Mouse (Mus musculus) limb, embryonic 12.5 days (tissue): ENCODE data around the gene Crygs. TPM values are rescaled to one million over a fixed set of nuclear protein-coding genes. Genes with fewer than 3 reads are reported as not detected.

Experiments
- ATAC-seq: fragments of 200-750 bp; cut with Nextera tagmentation; 2 replicates; pipeline ENCODE4 v1.8.0; 2017; ENCODE audit warnings: low read depth, moderate TSS enrichment; ENCODE audit not compliant: insufficient number of reproducible peaks, insufficient read depth, low FRiP score, low TSS enrichment
- H3K27ac ChIP-seq: fragments of 300-500 bp; sonication (generic); 2 replicates; pipeline ENCODE4 v1.5.1; 2016; ENCODE audit warnings: mild to moderate bottlenecking, moderate library complexity
- H3K27me3 ChIP-seq: fragments of 300-500 bp; sonication (generic); 2 replicates; pipeline ENCODE4 v1.6.1; 2016; ENCODE audit warnings: mild to moderate bottlenecking, moderate library complexity
- H3K36me3 ChIP-seq: fragments of 300-500 bp; sonication (generic); 2 replicates; pipeline ENCODE4 v1.6.1; 2016; ENCODE audit warnings: mild to moderate bottlenecking, moderate library complexity
- H3K4me1 ChIP-seq: fragments of 300-500 bp; sonication (generic); replicated peaks from 2 replicates; pipeline ENCODE4 v1.6.1; 2016
- H3K4me2 ChIP-seq: fragments of 300-500 bp; sonication (generic); 2 replicates; pipeline ENCODE4 v1.6.1; 2016; ENCODE audit warnings: mild to moderate bottlenecking, moderate library complexity
- H3K4me3 ChIP-seq: fragments of 300-500 bp; sonication (generic); replicated peaks from 2 replicates; pipeline ENCODE4 v1.5.1; 2016; ENCODE audit warnings: mild to moderate bottlenecking
- H3K9ac ChIP-seq: fragments of 300-500 bp; sonication (generic); replicated peaks from 2 replicates; pipeline ENCODE4 v1.6.1; 2016; ENCODE audit warnings: mild to moderate bottlenecking, moderate library complexity
- H3K9me3 ChIP-seq: fragments of 300-500 bp; sonication (generic); 2 replicates; pipeline ENCODE4 v1.6.1; 2016; ENCODE audit warnings: mild to moderate bottlenecking, moderate library complexity
- WGBS: fragments of 180-500 bp; shearing (Covaris S2); methylation state at CpG from one replicate; pipeline ENCODE4 v1.1.7; 2016; 5-methylcytosine and 5-hydroxymethylcytosine counted together
- polyA plus RNA-seq: library from polyadenylated mRNA; unstranded; fragments of >200 nt; fragmentation: Nextera tagmentation; extraction: Ambion mirVana; gene quantifications from 2 replicates; pipeline ENCODE4 v1.2.1, GENCODE M21; 2016

Crygs gene
- polyA plus RNA-seq = not detected in 2 replicates

GRCm38 (mm10) chr16:22811477-22811876 lies at the start of gene Crygs:
Gene Crygs, minus strand, starts transcription at chr16:22811577.
- no peak within 1 kb of the TSS for H3K9ac ChIP-seq
- no peak for ATAC-seq
- peaks cover 6% of the 10 kb centered on the region; the same call in 1 of the 2 replicates for H3K27me3 ChIP-seq
- H3K9me3 ChIP-seq = no peaks in the 10 kb centered on the region
- H3K4me3 ChIP-seq = no peak within 1 kb of the TSS
- 74% methylated on average over 2 of the region's 2 CpGs for WGBS
- H3K4me2 ChIP-seq = no peak within 1 kb of the TSS
- H3K27ac ChIP-seq = no peak within 1 kb of the TSS
- peaks cover 3% of the 10 kb centered on the region; the same call in 1 of the 2 replicates for H3K4me1 ChIP-seq
- peaks cover 14% of the 10 kb centered on the region for H3K36me3 ChIP-seq

- H3K27ac ChIP-seq = peak within 1 kb of the TSS; percentile 77
- H3K9me3 ChIP-seq = no peaks in the 10 kb centered on the region
- peak within 1 kb of the TSS; percentile 83 for H3K9ac ChIP-seq
- H3K4me1 ChIP-seq = peaks cover 12% of the 10 kb centered on the region
- H3K4me2 ChIP-seq = peak within 1 kb of the TSS; percentile 92
- ATAC-seq = peak; percentile 100
- under 1% methylated on average over 62 of the region's 62 CpGs for WGBS
- H3K36me3 ChIP-seq = peaks cover 16% of the 10 kb centered on the region
- peak within 1 kb of the TSS; percentile 96 for H3K4me3 ChIP-seq
- no peaks in the 10 kb centered on the region for H3K27me3 ChIP-seq
These were observed 46.2 kb upstream of the Crygs start, which contains the start of the genes Tbccd1 and Dnajb11 for GRCm38 (mm10) chr16:22857431-22858113. Gene Tbccd1, minus strand, starts transcription at chr16:22857669. Gene Dnajb11, plus strand, starts transcription at chr16:22857845.

GRCm38 (mm10) chr16:22856773-22857172 lies 45.4 kb upstream of the Crygs start:
- Histone ChIP-seq H3K27me3 (no peaks in the 10 kb centered on the region), H3K9me3 (no peaks in the 10 kb centered on the region), H3K27ac (peak overlapping the region; percentile 77), H3K4me2 (peak overlapping the region; percentile 83), H3K4me1 (peaks cover 12% of the 10 kb centered on the region), H3K4me3 (peak overlapping the region; percentile 96), H3K36me3 (peaks cover 8% of the 10 kb centered on the region; the same call in 1 of the 2 replicates), H3K9ac (peak overlapping the region; percentile 56)
- no peak for ATAC-seq
- WGBS = 12% methylated on average over 9 of the region's 9 CpGs

DNA sequence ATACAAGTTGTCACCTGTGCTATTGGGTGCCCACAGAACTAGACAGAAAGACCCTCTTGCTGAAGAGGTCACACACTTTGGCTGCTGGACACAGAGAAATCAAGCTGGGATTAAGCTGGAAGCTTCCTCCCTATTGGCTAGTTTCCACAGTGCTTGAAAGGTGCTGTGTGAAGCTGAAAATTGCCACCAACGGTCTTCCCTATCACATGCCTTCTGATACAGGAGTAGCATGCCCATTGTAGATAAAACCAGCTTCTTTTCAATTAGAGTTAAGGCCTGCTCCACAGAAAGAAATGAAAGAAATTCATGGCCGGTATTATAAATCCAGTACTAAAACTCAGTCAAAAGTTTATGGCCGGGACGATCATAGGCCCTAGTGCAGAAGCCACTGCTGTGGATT lies 41.3 kb upstream of the Crygs start:
- peaks cover 5% of the 10 kb centered on the region; the same call in 1 of the 2 replicates for H3K4me1 ChIP-seq
- no peak overlapping the region for H3K4me3 ChIP-seq
- no peaks in the 10 kb centered on the region for H3K9me3 ChIP-seq
- H3K27ac ChIP-seq = no peak overlapping the region
- H3K27me3 ChIP-seq = no peaks in the 10 kb centered on the region
- H3K36me3 ChIP-seq = peaks cover 5% of the 10 kb centered on the region; the same call in 1 of the 2 replicates
- WGBS = 91% methylated on average over 4 of the region's 4 CpGs
- no peak for ATAC-seq
- no peak overlapping the region for H3K4me2 ChIP-seq
- no peak overlapping the region for H3K9ac ChIP-seq

GRCm38 (mm10) chr16:22848331-22848730 lies 37.0 kb upstream of the Crygs start:
- H3K9me3 ChIP-seq = no peaks in the 10 kb centered on the region
- 91% methylated on average over 1 of the region's 1 CpGs for WGBS
- no peaks in the 10 kb centered on the region for H3K36me3 ChIP-seq
- no peak overlapping the region for H3K4me2 ChIP-seq
- H3K27me3 ChIP-seq = no peaks in the 10 kb centered on the region
- H3K4me1 ChIP-seq = peaks cover 12% of the 10 kb centered on the region; the same call in 1 of the 2 replicates
- H3K9ac ChIP-seq = no peak overlapping the region
- no peak overlapping the region for H3K27ac ChIP-seq
- no peak for ATAC-seq
- no peak overlapping the region for H3K4me3 ChIP-seq

- Histone ChIP-seq H3K9ac (no peak overlapping the region), H3K4me2 (no peak overlapping the region), H3K9me3 (no peaks in the 10 kb centered on the region), H3K27me3 (no peaks in the 10 kb centered on the region), H3K27ac (no peak overlapping the region), H3K36me3 (no peaks in the 10 kb centered on the region), H3K4me1 (peaks cover 12% of the 10 kb centered on the region; the same call in 1 of the 2 replicates), H3K4me3 (no peak overlapping the region)
- 94% methylated on average over 1 of the region's 1 CpGs for WGBS
- ATAC-seq = no peak
These were observed 36.3 kb upstream of the Crygs start for GRCm38 (mm10) chr16:22847686-22848085.

DNA sequence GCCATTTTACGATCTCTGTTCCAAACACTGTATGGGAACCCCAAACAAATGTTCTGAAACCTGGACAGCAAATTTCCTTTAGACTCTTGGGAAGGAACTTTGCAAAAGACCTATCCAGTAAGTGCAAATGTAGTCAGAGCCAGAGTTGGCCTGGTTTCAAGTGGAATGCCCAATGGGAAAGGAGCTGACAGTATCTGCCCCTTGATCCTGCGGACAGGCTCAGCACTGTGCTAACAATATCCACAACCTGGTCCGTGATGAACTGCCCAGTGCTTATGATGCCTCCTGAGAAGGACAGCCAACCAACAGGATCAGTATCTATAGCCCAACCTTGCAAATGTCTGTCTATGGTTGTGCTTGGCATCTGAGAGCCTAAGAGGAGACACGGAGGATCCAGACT lies 34.1 kb upstream of the Crygs start:
- no peak overlapping the region for H3K4me2 ChIP-seq
- no peak overlapping the region for H3K4me3 ChIP-seq
- H3K36me3 ChIP-seq = peaks cover 11% of the 10 kb centered on the region; the same call in 1 of the 2 replicates
- no peaks in the 10 kb centered on the region for H3K27me3 ChIP-seq
- H3K27ac ChIP-seq = no peak overlapping the region
- 85% methylated on average over 4 of the region's 4 CpGs for WGBS
- H3K4me1 ChIP-seq = peaks cover 12% of the 10 kb centered on the region; the same call in 1 of the 2 replicates
- ATAC-seq = no peak
- H3K9me3 ChIP-seq = no peaks in the 10 kb centered on the region
- no peak overlapping the region for H3K9ac ChIP-seq

DNA sequence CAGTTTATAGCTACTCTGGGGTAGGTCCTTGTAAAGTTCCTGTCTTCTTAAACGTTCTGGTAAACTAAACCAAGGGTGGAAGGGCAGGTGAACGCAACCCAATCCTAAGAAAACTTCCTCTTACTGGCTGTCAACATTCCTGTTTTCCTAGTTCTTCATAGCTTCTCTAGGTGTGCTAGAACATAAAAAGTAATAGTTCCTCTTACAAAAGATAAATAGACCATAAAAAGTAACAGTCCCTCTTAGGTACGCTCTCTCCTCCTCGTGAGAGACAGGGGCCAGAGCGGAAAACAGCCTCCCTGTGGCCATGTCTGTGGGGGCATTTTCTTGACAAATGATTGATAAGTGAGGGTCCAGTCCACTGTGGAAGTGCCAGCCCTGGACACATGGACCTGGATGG lies 33.5 kb upstream of the Crygs start:
- Histone ChIP-seq H3K36me3 (peaks cover 17% of the 10 kb centered on the region), H3K4me1 (peaks cover 12% of the 10 kb centered on the region; the same call in 1 of the 2 replicates), H3K27me3 (no peaks in the 10 kb centered on the region), H3K9ac (peak overlapping the region; percentile 74; the same call in 1 of the 2 replicates), H3K4me2 (peak overlapping the region; percentile 93), H3K4me3 (peak overlapping the region; percentile 58), H3K9me3 (no peaks in the 10 kb centered on the region), H3K27ac (peak overlapping the region; percentile 73)
- no peak for ATAC-seq
- WGBS = 44% methylated on average over 5 of the region's 5 CpGs

DNA sequence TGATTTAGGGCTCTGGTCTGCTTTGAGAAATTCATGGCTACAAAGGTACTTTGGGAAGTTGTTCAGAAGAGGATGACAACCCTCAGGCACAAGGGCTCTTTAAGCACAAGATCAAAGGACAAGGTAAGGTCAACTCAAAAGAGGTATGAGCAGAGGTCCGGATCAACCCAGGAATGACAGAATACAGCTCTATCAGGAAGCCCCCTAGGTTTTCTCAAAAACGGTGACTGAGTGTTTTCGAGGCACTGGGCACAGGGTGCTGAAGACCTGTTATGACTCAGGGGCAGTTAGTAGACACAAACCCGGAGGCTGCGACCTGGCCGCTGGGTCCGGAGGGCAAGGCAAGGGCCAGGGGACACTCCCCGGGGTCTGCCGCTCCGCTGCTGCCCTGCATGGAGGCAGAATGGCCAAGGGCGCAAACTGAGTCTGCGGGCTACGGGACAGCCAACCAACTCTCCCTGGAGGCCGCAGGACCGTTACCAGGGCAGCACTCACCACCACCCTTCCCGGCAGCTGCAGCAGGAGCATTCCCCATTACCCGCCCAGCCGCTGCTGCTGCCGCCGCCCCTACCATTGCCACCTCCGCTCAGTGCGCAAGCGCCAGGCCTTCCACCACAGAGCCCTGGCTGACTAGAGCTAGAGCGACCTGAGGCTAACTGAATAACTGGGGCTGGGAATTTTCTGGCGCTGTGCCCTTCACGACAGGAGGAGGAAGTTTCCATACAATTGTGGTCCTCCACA lies 32.9 kb upstream of the Crygs start:
- H3K9me3 ChIP-seq = no peaks in the 10 kb centered on the region
- H3K4me1 ChIP-seq = peaks cover 12% of the 10 kb centered on the region; the same call in 1 of the 2 replicates
- no peaks in the 10 kb centered on the region for H3K27me3 ChIP-seq
- H3K9ac ChIP-seq = peak overlapping the region; percentile 74
- peak overlapping the region; percentile 93 for H3K4me2 ChIP-seq
- 5% methylated on average over 25 of the region's 26 CpGs for WGBS
- peak overlapping the region; percentile 58 for H3K4me3 ChIP-seq
- H3K27ac ChIP-seq = peak overlapping the region; percentile 73
- H3K36me3 ChIP-seq = peaks cover 22% of the 10 kb centered on the region
- ATAC-seq = peak; percentile 87; the same call in 1 of the 2 replicates

DNA sequence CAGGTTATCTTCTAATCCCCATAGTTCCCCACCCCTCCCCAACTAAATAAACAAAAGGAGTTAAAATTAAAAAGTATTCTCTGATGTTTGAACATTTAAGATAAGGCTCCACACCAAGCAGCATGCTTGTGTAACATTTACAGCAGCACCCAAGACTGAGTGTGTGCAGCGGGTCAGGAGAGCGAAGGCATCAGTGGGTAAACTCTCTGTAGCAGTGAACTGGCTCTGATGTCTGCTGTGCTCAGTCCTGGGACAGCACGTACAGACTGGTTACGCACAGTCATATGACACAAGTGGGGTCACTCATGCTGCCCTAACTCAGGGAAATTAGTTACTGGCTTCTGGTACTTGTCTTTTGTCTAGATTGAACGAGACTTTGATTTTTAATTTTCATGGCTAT lies 31.5 kb upstream of the Crygs start:
- Histone ChIP-seq H3K4me3 (no peak overlapping the region), H3K9ac (no peak overlapping the region), H3K27ac (no peak overlapping the region), H3K27me3 (no peaks in the 10 kb centered on the region), H3K4me2 (no peak overlapping the region), H3K9me3 (no peaks in the 10 kb centered on the region), H3K36me3 (peaks cover 28% of the 10 kb centered on the region), H3K4me1 (peaks cover 12% of the 10 kb centered on the region; the same call in 1 of the 2 replicates)
- no peak for ATAC-seq
- 93% methylated on average over 5 of the region's 5 CpGs for WGBS
